8 mouse cellular contexts compared by ENCODE assay signal in genomic region chr4:129624281-129625028, GRCm38 (mm10). TPM values are rescaled to one million over a fixed set of nuclear protein-coding genes. Genes with fewer than 3 reads are reported as not detected.
DNase-seq lines count a peak whose midpoint lies in the region; ATAC-seq lines count a peak whose summit lies in the region.

No protein-coding gene starts in this region.

- H3K4me1 ChIP-seq in forebrain, embryonic 11.5 days (replicated peaks; ENCODE audit: control insufficient read depth, insufficient read depth, low read length): peaks cover 24% of the 10 kb centered on the region
- peaks cover 25% of the 10 kb centered on the region for H3K4me1 ChIP-seq in heart, embryonic 16.5 days (ENCODE audit: control insufficient read depth, insufficient read depth, low read length)
- H3K4me1 ChIP-seq in liver, embryonic 15.5 days (replicated peaks): peaks cover 57% of the 10 kb centered on the region
- peaks cover 22% of the 10 kb centered on the region for H3K4me1 ChIP-seq in neural tube, embryonic 11.5 days (ENCODE audit: control insufficient read depth, insufficient read depth, low read length)

- DNase-seq in ES-CJ7 (ENCODE audit: low read depth, low spot score): peak; percentile 74
- peak; percentile 89 for DNase-seq in c-Kit-positive CD71-positive TER-119-negative erythroid progenitor cells, embryonic 14.5 days (ENCODE audit: low read depth)
- DNase-seq in forebrain, embryonic 11.5 days (ENCODE audit: low spot score): peak; percentile 86
- peak; percentile 86 to 93 for DNase-seq in kidney, postnatal 36 days
- DNase-seq in neural tube, embryonic 11.5 days (ENCODE audit: low spot score): peak; percentile 86
- peak; percentile 98 for DNase-seq in telencephalon, adult 2 months (ENCODE audit: low read depth, low spot score)

- peak overlapping the region; percentile 79 for H3K4me2 ChIP-seq in forebrain, embryonic 11.5 days (ENCODE audit: low read depth, low read length, severe bottlenecking)
- peak overlapping the region; percentile 83 for H3K4me2 ChIP-seq in heart, embryonic 16.5 days (ENCODE audit: low read depth, low read length)
- peak overlapping the region; percentile 84 for H3K4me2 ChIP-seq in liver, embryonic 15.5 days
- H3K4me2 ChIP-seq in neural tube, embryonic 11.5 days (ENCODE audit: low read depth): peak overlapping the region; percentile 79

- peak overlapping the region; percentile 55 for H3K4me3 ChIP-seq in forebrain, embryonic 11.5 days (ENCODE audit: low read depth, low read length)
- peak overlapping the region; percentile 84 for H3K4me3 ChIP-seq in heart, embryonic 16.5 days (ENCODE audit: low read length)
- H3K4me3 ChIP-seq in liver, embryonic 15.5 days (replicated peaks): peak overlapping the region; percentile 66
- peak overlapping the region; percentile 59 for H3K4me3 ChIP-seq in neural tube, embryonic 11.5 days (ENCODE audit: low read depth, low read length)

- H3K27me3 ChIP-seq in forebrain, embryonic 11.5 days (ENCODE audit: control insufficient read depth, insufficient read depth, low read length): no peaks in the 10 kb centered on the region
- H3K27me3 ChIP-seq in heart, embryonic 16.5 days (ENCODE audit: control insufficient read depth, insufficient read depth, low read length): no peaks in the 10 kb centered on the region
- no peaks in the 10 kb centered on the region for H3K27me3 ChIP-seq in liver, embryonic 15.5 days
- H3K27me3 ChIP-seq in neural tube, embryonic 11.5 days (ENCODE audit: control insufficient read depth, insufficient read depth, low read length): no peaks in the 10 kb centered on the region

- H3K9me3 ChIP-seq in forebrain, embryonic 11.5 days (ENCODE audit: control insufficient read depth, low read length): no peaks in the 10 kb centered on the region
- no peaks in the 10 kb centered on the region for H3K9me3 ChIP-seq in heart, embryonic 16.5 days (replicated peaks; ENCODE audit: control insufficient read depth, low read length)
- H3K9me3 ChIP-seq in liver, embryonic 15.5 days (replicated peaks): no peaks in the 10 kb centered on the region
- H3K9me3 ChIP-seq in neural tube, embryonic 11.5 days (ENCODE audit: control insufficient read depth, low read length): no peaks in the 10 kb centered on the region

- peak; percentile 84 for ATAC-seq in forebrain, embryonic 11.5 days (replicated peaks; ENCODE audit: low FRiP score)
- ATAC-seq in heart, embryonic 16.5 days (replicated peaks; ENCODE audit: extremely low read depth, insufficient read depth, low FRiP score): peak; percentile 90
- peak; percentile 92 for ATAC-seq in liver, embryonic 15.5 days (ENCODE audit: insufficient read depth)
- ATAC-seq in neural tube, embryonic 11.5 days (ENCODE audit: insufficient read depth, low FRiP score, low TSS enrichment): peak; percentile 77

- peaks cover 9% of the 10 kb centered on the region for H3K36me3 ChIP-seq in forebrain, embryonic 11.5 days (ENCODE audit: control insufficient read depth, insufficient read depth, low read length)
- H3K36me3 ChIP-seq in heart, embryonic 16.5 days (ENCODE audit: control insufficient read depth, insufficient read depth): peaks cover 26% of the 10 kb centered on the region
- H3K36me3 ChIP-seq in liver, embryonic 15.5 days (replicated peaks): peaks cover 38% of the 10 kb centered on the region
- H3K36me3 ChIP-seq in neural tube, embryonic 11.5 days (ENCODE audit: control insufficient read depth, insufficient read depth, low read length): peaks cover 19% of the 10 kb centered on the region

- H3K9ac ChIP-seq in forebrain, embryonic 11.5 days (ENCODE audit: low read length): peak overlapping the region; percentile 77
- peak overlapping the region; percentile 87 for H3K9ac ChIP-seq in heart, embryonic 16.5 days (ENCODE audit: low read length)
- peak overlapping the region; percentile 68 for H3K9ac ChIP-seq in liver, embryonic 15.5 days
- H3K9ac ChIP-seq in neural tube, embryonic 11.5 days (ENCODE audit: low read length): peak overlapping the region; percentile 77

- 1% methylated on average over 18 of the region's 18 CpGs for WGBS in forebrain, embryonic 11.5 days
- under 1% methylated on average over 18 of the region's 18 CpGs for WGBS in heart, embryonic 16.5 days
- under 1% methylated on average over 18 of the region's 18 CpGs for WGBS in liver, embryonic 15.5 days (ENCODE audit: insufficient replicate concordance)
- WGBS in neural tube, embryonic 11.5 days: 2% methylated on average over 18 of the region's 18 CpGs

- peak overlapping the region; percentile 79 for H3K27ac ChIP-seq in forebrain, embryonic 11.5 days (ENCODE audit: low read depth, low read length)
- peak overlapping the region; percentile 93 for H3K27ac ChIP-seq in heart, embryonic 16.5 days (ENCODE audit: low read length)
- peak overlapping the region; percentile 89 for H3K27ac ChIP-seq in liver, embryonic 15.5 days (replicated peaks)
- H3K27ac ChIP-seq in neural tube, embryonic 11.5 days (ENCODE audit: low read depth, low read length): peak overlapping the region; percentile 84

RNA-seq across cellular contexts. Expression of gene Ccdc28b, which starts 0.7 kb away (rescaled TPM):
- polyA plus RNA-seq in forebrain, embryonic 11.5 days (2014; fragmentation: Nextera tagmentation; extraction: Ambion mirVana): 57.6 and 66.1 TPM in 2 replicates
- polyA plus RNA-seq in heart, embryonic 16.5 days (2015; fragmentation: Nextera tagmentation; extraction: Ambion mirVana): 50.9 and 55.0 TPM in 2 replicates
- 10.3 and 12.2 TPM in 2 replicates for polyA plus RNA-seq in liver, embryonic 15.5 days (2015; fragmentation: Nextera tagmentation; extraction: Ambion mirVana)
- polyA plus RNA-seq in neural tube, embryonic 11.5 days (2014; fragmentation: Nextera tagmentation; extraction: Ambion mirVana): 65.9 and 69.4 TPM in 2 replicates

RNA-seq across cellular contexts. Expression of gene Iqcc, which starts 5.6 kb away (rescaled TPM):
- 25.4 and 27.2 TPM in 2 replicates for polyA plus RNA-seq in forebrain, embryonic 11.5 days (2014; fragmentation: Nextera tagmentation; extraction: Ambion mirVana)
- polyA plus RNA-seq in heart, embryonic 16.5 days (2015; fragmentation: Nextera tagmentation; extraction: Ambion mirVana): 22.7 and 22.9 TPM in 2 replicates
- polyA plus RNA-seq in liver, embryonic 15.5 days (2015; fragmentation: Nextera tagmentation; extraction: Ambion mirVana): 7.3 and 9.5 TPM in 2 replicates
- polyA plus RNA-seq in neural tube, embryonic 11.5 days (2014; fragmentation: Nextera tagmentation; extraction: Ambion mirVana): 25.7 and 30.2 TPM in 2 replicates

RNA-seq across cellular contexts. Expression of gene Dcdc2b, which starts 10.4 kb away (rescaled TPM):
- 2.5 and 2.6 TPM in 2 replicates for polyA plus RNA-seq in forebrain, embryonic 11.5 days (2014; fragmentation: Nextera tagmentation; extraction: Ambion mirVana)
- polyA plus RNA-seq in heart, embryonic 16.5 days (2015; fragmentation: Nextera tagmentation; extraction: Ambion mirVana): 1.8 and 2.7 TPM in 2 replicates
- 0.70 and 0.86 TPM in 2 replicates for polyA plus RNA-seq in liver, embryonic 15.5 days (2015; fragmentation: Nextera tagmentation; extraction: Ambion mirVana)
- 2.6 and 4.5 TPM in 2 replicates for polyA plus RNA-seq in neural tube, embryonic 11.5 days (2014; fragmentation: Nextera tagmentation; extraction: Ambion mirVana)

RNA-seq across cellular contexts. Expression of gene Txlna, which starts 16.4 kb away (rescaled TPM):
- 109 and 115 TPM in 2 replicates for polyA plus RNA-seq in forebrain, embryonic 11.5 days (2014; fragmentation: Nextera tagmentation; extraction: Ambion mirVana)
- polyA plus RNA-seq in heart, embryonic 16.5 days (2015; fragmentation: Nextera tagmentation; extraction: Ambion mirVana): 47.0 and 48.9 TPM in 2 replicates
- 23.0 and 26.7 TPM in 2 replicates for polyA plus RNA-seq in liver, embryonic 15.5 days (2015; fragmentation: Nextera tagmentation; extraction: Ambion mirVana)
- polyA plus RNA-seq in neural tube, embryonic 11.5 days (2014; fragmentation: Nextera tagmentation; extraction: Ambion mirVana): 104 and 108 TPM in 2 replicates

RNA-seq across cellular contexts. Expression of gene Tmem234, which starts 24.0 kb away (rescaled TPM):
- 188 and 192 TPM in 2 replicates for polyA plus RNA-seq in forebrain, embryonic 11.5 days (2014; fragmentation: Nextera tagmentation; extraction: Ambion mirVana)
- polyA plus RNA-seq in heart, embryonic 16.5 days (2015; fragmentation: Nextera tagmentation; extraction: Ambion mirVana): 148 and 152 TPM in 2 replicates
- 113 and 115 TPM in 2 replicates for polyA plus RNA-seq in liver, embryonic 15.5 days (2015; fragmentation: Nextera tagmentation; extraction: Ambion mirVana)
- polyA plus RNA-seq in neural tube, embryonic 11.5 days (2014; fragmentation: Nextera tagmentation; extraction: Ambion mirVana): 187 and 192 TPM in 2 replicates

Comparison
In these comparisons a context has a peak if more than half of its experiments do, and no peak if none do; other contexts are left out.
1. Peak in every context shown above with its lines: DNase-seq, ATAC-seq, H3K4me3 ChIP-seq and H3K27ac ChIP-seq.